Mouse (Mus musculus): ENCODE results near the gene Syn3. TPM values are rescaled to one million over a fixed set of nuclear protein-coding genes. Genes with fewer than 3 reads are reported as not detected.

The Syn3 gene
- polyA plus RNA-seq, 1 experiment from 2014 or later: 7.1 TPM

DNA sequence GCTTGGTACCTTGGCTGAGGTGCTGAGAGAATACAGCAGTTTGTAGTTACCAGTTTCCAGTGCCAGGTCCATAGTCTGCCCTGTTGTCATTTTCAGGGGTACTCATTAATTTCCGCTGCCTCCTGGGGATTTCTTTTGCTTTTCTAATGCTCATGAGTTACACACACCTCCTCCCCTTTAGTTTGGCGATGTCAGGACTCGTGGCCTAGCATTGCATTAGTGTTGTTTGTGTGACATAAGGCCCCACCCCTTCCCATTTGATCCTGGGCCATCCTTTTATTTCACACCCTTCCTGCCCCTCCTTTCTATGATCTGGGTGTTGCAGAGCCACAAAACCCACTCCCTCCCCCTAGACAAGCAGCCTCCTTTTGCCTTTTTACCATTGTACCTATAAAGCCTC is 334.6 kb downstream of the Syn3 start:
- no peak overlapping the region for H3K9ac ChIP-seq (ENCODE audit: low read length)
- no peak overlapping the region for H3K27ac ChIP-seq (ENCODE audit: low read depth, low read length)
- H3K4me1 ChIP-seq (replicated peaks; ENCODE audit: control insufficient read depth, insufficient read depth, low read length): no peaks in the 10 kb centered on the region; the same call in 1 of the 2 replicates
- no peaks in the 10 kb centered on the region for H3K9me3 ChIP-seq (ENCODE audit: control insufficient read depth, low read length)
- H3K4me3 ChIP-seq (ENCODE audit: low read depth, low read length): no peak overlapping the region
- H3K4me2 ChIP-seq (ENCODE audit: low read depth, low read length, severe bottlenecking): no peak overlapping the region
- no peaks in the 10 kb centered on the region for H3K36me3 ChIP-seq (ENCODE audit: control insufficient read depth, insufficient read depth, low read length)
- no peak for DNase-seq (ENCODE audit: low spot score)
- 69% methylated on average over 3 of the region's 3 CpGs for WGBS
- H3K27me3 ChIP-seq (ENCODE audit: control insufficient read depth, insufficient read depth, low read length): no peaks in the 10 kb centered on the region
- ATAC-seq (replicated peaks; ENCODE audit: low FRiP score): no peak

DNA sequence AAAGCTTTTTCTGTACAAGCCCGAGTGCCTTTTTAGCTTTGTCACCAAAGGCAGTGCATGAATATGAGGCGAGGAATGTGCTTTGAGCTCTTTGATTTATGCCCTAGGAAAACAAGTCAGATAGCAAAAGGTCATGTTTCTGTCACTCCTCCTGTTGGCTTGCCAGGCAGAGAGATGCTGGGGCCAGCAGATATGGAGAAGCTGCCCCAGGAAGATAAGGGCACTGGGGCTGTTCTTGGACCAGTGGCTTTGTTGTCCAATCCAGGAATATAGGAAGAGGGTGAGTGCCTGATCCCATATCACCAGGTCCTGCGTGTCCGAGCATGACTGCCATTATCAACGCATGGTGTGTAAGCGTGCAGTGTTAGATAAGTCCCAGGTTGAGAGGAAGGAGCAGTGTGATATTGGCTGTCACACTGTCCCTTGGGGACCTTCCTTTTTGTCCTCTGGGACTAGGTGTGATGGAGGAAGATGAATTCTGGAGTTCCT is 336.9 kb downstream of the Syn3 start:
- H3K27me3 ChIP-seq (ENCODE audit: control insufficient read depth, insufficient read depth, low read length): no peaks in the 10 kb centered on the region

DNA sequence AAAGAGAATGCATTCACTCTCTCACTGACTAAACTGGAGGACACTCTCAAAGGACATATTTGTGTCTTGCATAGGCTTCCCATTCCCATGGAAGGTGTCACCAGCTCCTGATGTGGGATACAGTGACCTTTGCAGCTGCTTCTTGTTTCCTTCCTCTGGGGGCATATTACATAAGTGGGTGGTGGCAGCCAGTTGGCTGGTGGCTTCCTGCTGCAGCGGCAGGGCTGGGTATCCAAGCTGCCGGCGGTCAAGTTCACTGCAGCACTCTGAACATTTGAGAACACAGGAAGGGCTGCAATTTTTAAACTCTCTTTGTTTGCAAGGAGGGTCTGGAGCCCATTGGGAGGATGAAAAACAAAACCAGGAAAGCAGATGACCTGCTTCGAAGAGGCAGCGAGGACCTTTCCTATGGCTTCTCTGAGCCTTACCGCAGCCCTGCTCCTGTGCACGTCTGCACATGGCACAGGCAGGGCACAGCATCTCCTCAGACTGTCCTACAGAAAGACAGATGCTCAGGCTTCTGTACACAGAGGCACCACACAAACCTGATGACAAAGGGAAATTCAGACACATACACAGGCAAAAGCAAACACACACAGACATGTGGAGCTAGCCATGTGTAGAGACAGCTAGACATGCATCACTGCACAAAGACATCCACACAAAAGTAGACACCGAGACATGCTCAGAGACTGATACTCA is 340.3 kb downstream of the Syn3 start:
- Histone ChIP-seq H3K4me3 (ENCODE audit: low read depth, low read length) (no peak overlapping the region), H3K9ac (ENCODE audit: low read length) (no peak overlapping the region), H3K27me3 (ENCODE audit: control insufficient read depth, insufficient read depth, low read length) (no peaks in the 10 kb centered on the region), H3K4me2 (ENCODE audit: low read depth, low read length, severe bottlenecking) (no peak overlapping the region), H3K4me1 (replicated peaks; ENCODE audit: control insufficient read depth, insufficient read depth, low read length) (no peaks in the 10 kb centered on the region), H3K36me3 (ENCODE audit: control insufficient read depth, insufficient read depth, low read length) (no peaks in the 10 kb centered on the region), H3K9me3 (ENCODE audit: control insufficient read depth, low read length) (no peaks in the 10 kb centered on the region), H3K27ac (ENCODE audit: low read depth, low read length) (no peak overlapping the region)
- WGBS: 89% methylated on average over 8 of the region's 8 CpGs
- ATAC-seq (replicated peaks; ENCODE audit: low FRiP score): no peak
- no peak for DNase-seq (ENCODE audit: low spot score)

More for the DNA sequence above, 336.9 kb downstream of the Syn3 start:
- 90% methylated on average over 6 of the region's 6 CpGs for WGBS
- H3K9ac ChIP-seq (ENCODE audit: low read length): no peak overlapping the region
- H3K36me3 ChIP-seq (ENCODE audit: control insufficient read depth, insufficient read depth, low read length): no peaks in the 10 kb centered on the region
- H3K4me3 ChIP-seq (ENCODE audit: low read depth, low read length): no peak overlapping the region
- ATAC-seq (replicated peaks; ENCODE audit: low FRiP score) (no peak), DNase-seq (ENCODE audit: low spot score) (no peak)
- H3K4me1 ChIP-seq (replicated peaks; ENCODE audit: control insufficient read depth, insufficient read depth, low read length): no peaks in the 10 kb centered on the region; the same call in 1 of the 2 replicates
- no peak overlapping the region for H3K4me2 ChIP-seq (ENCODE audit: low read depth, low read length, severe bottlenecking)
- no peak overlapping the region for H3K27ac ChIP-seq (ENCODE audit: low read depth, low read length)
- H3K9me3 ChIP-seq (ENCODE audit: control insufficient read depth, low read length): no peaks in the 10 kb centered on the region

DNA sequence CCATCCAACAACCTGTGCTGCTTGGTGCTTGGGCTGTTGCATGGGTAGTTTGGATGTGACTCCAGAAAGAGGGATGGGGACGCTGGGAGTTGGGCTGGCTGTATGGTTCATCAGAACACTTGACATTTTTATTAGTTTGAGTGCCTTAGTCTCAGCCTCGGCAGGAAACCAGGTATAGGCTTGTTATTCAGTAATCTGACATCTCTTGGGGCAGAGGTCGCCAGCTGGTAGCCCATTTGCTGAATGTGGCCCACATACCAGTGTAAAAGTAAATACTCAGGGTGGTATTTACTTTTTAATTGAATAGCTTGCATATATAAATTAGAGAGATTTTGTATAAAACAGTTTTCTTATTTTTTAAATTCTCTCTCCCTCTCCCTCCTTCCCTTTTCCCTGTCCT is 343.4 kb downstream of the Syn3 start:
- no peaks in the 10 kb centered on the region for H3K27me3 ChIP-seq (ENCODE audit: control insufficient read depth, insufficient read depth, low read length)
- no peaks in the 10 kb centered on the region for H3K9me3 ChIP-seq (ENCODE audit: control insufficient read depth, low read length)
- no peak overlapping the region for H3K27ac ChIP-seq (ENCODE audit: low read depth, low read length)
- H3K36me3 ChIP-seq (ENCODE audit: control insufficient read depth, insufficient read depth, low read length): no peaks in the 10 kb centered on the region
- 75% methylated on average over 3 of the region's 3 CpGs for WGBS
- no peak overlapping the region for H3K4me3 ChIP-seq (ENCODE audit: low read depth, low read length)
- no peak overlapping the region for H3K4me2 ChIP-seq (ENCODE audit: low read depth, low read length, severe bottlenecking)
- no peak for DNase-seq (ENCODE audit: low spot score)
- no peak for ATAC-seq (replicated peaks; ENCODE audit: low FRiP score)
- no peak overlapping the region for H3K9ac ChIP-seq (ENCODE audit: low read length)
- no peaks in the 10 kb centered on the region for H3K4me1 ChIP-seq (replicated peaks; ENCODE audit: control insufficient read depth, insufficient read depth, low read length)

DNA sequence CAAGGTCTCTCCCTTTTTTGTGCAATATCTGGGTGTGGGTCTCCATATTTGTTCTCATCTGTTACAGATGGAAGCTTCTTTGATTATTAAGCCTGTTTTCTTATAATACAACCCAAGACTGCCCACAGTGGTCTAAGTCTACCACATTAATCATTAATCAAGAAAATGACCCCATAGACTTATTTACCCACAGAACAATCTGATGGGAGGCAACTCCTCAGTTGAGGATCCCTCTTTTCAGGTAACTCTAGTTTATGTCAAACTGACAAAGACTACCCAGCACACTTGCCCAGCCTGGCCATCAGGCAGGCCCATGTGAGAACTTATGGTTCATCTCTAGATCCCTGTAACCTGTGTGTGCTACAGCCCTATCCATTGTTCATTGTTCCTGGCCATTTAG is 345.5 kb downstream of the Syn3 start:
- ATAC-seq (replicated peaks; ENCODE audit: low FRiP score) (no peak), DNase-seq (ENCODE audit: low spot score) (no peak)
- Histone ChIP-seq H3K9me3 (ENCODE audit: control insufficient read depth, low read length) (no peaks in the 10 kb centered on the region), H3K27ac (ENCODE audit: low read depth, low read length) (no peak overlapping the region), H3K4me3 (ENCODE audit: low read depth, low read length) (no peak overlapping the region), H3K27me3 (ENCODE audit: control insufficient read depth, insufficient read depth, low read length) (no peaks in the 10 kb centered on the region), H3K9ac (ENCODE audit: low read length) (no peak overlapping the region), H3K4me2 (ENCODE audit: low read depth, low read length, severe bottlenecking) (no peak overlapping the region), H3K4me1 (replicated peaks; ENCODE audit: control insufficient read depth, insufficient read depth, low read length) (no peaks in the 10 kb centered on the region), H3K36me3 (ENCODE audit: control insufficient read depth, insufficient read depth, low read length) (no peaks in the 10 kb centered on the region)

DNA sequence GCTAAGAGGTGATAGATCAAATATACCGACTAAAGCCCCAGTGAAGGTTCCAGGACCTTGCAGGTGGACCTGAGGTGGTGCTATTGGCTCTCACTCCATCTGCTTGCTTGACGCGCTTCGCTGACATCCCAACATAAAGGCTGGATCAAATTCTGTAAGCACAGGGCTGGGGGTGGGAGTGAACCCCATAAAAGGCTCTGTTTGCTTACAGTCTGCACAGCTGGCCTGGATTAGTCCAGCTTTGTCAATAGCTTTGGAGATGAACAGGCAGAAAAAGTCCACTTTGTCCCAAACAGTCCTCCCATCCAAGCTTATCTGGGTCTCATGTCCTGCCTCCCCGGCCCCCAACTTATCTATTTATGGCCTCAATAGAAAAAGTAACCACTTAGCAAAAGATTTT is 347.3 kb downstream of the Syn3 start:
- Histone ChIP-seq H3K4me1 (replicated peaks; ENCODE audit: control insufficient read depth, insufficient read depth, low read length) (no peaks in the 10 kb centered on the region), H3K9me3 (ENCODE audit: control insufficient read depth, low read length) (no peaks in the 10 kb centered on the region), H3K9ac (ENCODE audit: low read length) (no peak overlapping the region), H3K4me3 (ENCODE audit: low read depth, low read length) (no peak overlapping the region), H3K27me3 (ENCODE audit: control insufficient read depth, insufficient read depth, low read length) (no peaks in the 10 kb centered on the region), H3K36me3 (ENCODE audit: control insufficient read depth, insufficient read depth, low read length) (no peaks in the 10 kb centered on the region), H3K4me2 (ENCODE audit: low read depth, low read length, severe bottlenecking) (no peak overlapping the region), H3K27ac (ENCODE audit: low read depth, low read length) (no peak overlapping the region)
- WGBS: 73% methylated on average over 5 of the region's 5 CpGs
- DNase-seq (ENCODE audit: low spot score) (no peak), ATAC-seq (replicated peaks; ENCODE audit: low FRiP score) (no peak)

DNA sequence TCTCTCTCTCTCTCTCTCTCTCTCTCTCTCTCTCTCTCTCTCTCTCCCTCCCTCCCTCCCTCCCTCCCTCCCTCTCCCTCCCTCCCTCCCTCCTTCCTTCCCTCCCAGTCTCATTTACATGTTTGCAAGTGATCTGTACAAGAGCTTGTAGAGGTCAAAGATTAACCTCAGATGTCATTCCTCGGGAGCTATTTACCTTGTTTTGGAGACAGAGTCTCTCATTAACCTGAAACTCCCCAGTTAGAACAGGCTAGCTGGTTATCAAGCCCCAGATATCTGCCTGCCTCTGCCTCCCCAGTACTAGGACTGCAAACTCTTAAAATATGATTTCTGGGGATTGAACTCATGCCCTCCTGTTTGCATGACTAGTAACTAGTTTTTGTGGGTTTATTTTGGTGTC is 348.6 kb downstream of the Syn3 start:
- ATAC-seq (replicated peaks; ENCODE audit: low FRiP score): no peak

DNA sequence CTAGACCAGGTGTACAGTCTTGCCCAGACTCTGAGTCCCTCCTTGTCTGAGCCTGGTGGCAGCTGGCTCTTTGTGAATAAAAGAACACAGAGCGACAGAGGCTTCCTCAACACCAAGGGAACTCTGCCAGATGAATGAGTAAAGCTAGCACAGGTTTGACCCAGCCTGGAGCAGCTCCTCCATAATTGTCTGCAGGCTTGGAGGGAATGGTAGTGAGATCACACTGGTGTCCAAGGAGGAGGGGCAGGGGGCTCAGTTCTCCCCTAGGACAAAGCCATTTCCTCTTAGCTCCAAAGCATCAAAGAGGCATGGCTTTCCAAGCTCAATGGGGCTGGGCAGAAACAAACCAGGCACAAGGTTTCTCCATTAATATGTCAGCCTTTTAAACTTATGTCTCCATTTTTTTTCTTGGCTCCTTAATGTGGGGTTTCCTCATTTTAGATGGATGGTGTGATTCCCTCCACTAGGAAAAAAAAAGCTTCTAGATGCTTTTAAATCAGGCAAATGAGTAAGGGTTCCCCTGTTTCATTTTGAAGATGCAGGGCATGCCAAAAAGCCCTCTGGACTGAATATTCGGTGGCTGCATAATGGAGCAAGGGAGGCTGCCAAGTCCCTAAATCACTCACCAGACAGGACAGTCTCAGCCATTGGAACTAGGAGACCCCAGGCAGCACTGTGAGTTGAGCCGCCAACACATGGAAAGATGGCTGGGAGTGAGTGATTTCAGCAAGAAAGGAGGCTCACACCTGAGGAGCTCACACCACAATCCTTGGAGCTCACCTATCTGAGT is 349.5 kb downstream of the Syn3 start:
- no peaks in the 10 kb centered on the region for H3K36me3 ChIP-seq (ENCODE audit: control insufficient read depth, insufficient read depth, low read length)
- no peaks in the 10 kb centered on the region for H3K27me3 ChIP-seq (ENCODE audit: control insufficient read depth, insufficient read depth, low read length)
- no peak overlapping the region for H3K4me2 ChIP-seq (ENCODE audit: low read depth, low read length, severe bottlenecking)
- no peak overlapping the region for H3K9ac ChIP-seq (ENCODE audit: low read length)
- WGBS: 79% methylated on average over 3 of the region's 3 CpGs
- no peaks in the 10 kb centered on the region for H3K9me3 ChIP-seq (ENCODE audit: control insufficient read depth, low read length)
- no peak for DNase-seq (ENCODE audit: low spot score)
- ATAC-seq (replicated peaks; ENCODE audit: low FRiP score): no peak
- no peak overlapping the region for H3K4me3 ChIP-seq (ENCODE audit: low read depth, low read length)
- H3K4me1 ChIP-seq (replicated peaks; ENCODE audit: control insufficient read depth, insufficient read depth, low read length): no peaks in the 10 kb centered on the region
- H3K27ac ChIP-seq (ENCODE audit: low read depth, low read length): no peak overlapping the region

More for the DNA sequence above, 348.6 kb downstream of the Syn3 start:
- H3K9ac ChIP-seq (ENCODE audit: low read length): no peak overlapping the region
- H3K4me2 ChIP-seq (ENCODE audit: low read depth, low read length, severe bottlenecking): no peak overlapping the region
- H3K4me1 ChIP-seq (replicated peaks; ENCODE audit: control insufficient read depth, insufficient read depth, low read length): no peaks in the 10 kb centered on the region
- no peak overlapping the region for H3K4me3 ChIP-seq (ENCODE audit: low read depth, low read length)
- H3K9me3 ChIP-seq (ENCODE audit: control insufficient read depth, low read length): no peaks in the 10 kb centered on the region
- no peak overlapping the region for H3K27ac ChIP-seq (ENCODE audit: low read depth, low read length)
- H3K36me3 ChIP-seq (ENCODE audit: control insufficient read depth, insufficient read depth, low read length): no peaks in the 10 kb centered on the region
- DNase-seq (ENCODE audit: low spot score): no peak
- WGBS: 60% methylated on average over 1 of the region's 1 CpGs
- H3K27me3 ChIP-seq (ENCODE audit: control insufficient read depth, insufficient read depth, low read length): no peaks in the 10 kb centered on the region
